Mouse (Mus musculus): ENCODE results near the gene Syna.

The Syna gene

DNA sequence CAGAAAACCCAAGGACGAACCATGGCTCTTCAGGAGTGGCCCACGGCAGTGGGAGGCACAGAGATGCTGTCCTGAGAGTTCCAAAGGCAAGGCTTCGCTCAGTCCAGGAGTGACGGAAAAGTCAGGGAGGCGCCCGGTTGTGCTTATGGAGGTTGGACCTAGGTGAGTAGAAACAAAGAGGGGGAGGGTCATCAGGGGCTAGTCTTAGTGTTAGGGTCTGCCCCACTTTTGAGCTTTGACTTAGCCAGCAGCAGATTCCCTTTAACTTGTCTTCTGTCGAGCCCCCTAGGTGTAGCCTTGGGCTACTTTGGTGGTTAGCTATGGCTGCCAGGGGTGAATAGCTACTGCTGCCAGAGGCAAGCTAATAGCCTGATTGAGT, at the start of gene Syna:
TSS of gene Syna (minus strand) at position 101 of the 379 bp plus-strand sequence.
- Histone ChIP-seq H3K27me3 (ENCODE audit: insufficient read depth, low read length) (peaks cover 20% of the 10 kb centered on the region), H3K9me3 (ENCODE audit: low read length) (no peaks in the 10 kb centered on the region), H3K36me3 (ENCODE audit: insufficient read depth, low read length) (no peaks in the 10 kb centered on the region), H3K4me3 (replicated peaks; ENCODE audit: low read length) (peak within 1 kb of the TSS; percentile 41), H3K4me1 (replicated peaks; ENCODE audit: low read depth, low read length) (peaks cover 62% of the 10 kb centered on the region)
- no peak for TF ChIP-seq CTCF (conservative IDR thresholded peaks at IDR 0.05; ENCODE audit: low read length)
- TF ChIP-seq POU5F1 (IDR thresholded peaks at IDR 0.05; ENCODE audit: borderline replicate concordance, low read length) = no peak
- TF ChIP-seq NANOG (IDR thresholded peaks at IDR 0.05; ENCODE audit: borderline replicate concordance, low read length) = no peak

- Histone ChIP-seq H3K27me3 (ENCODE audit: insufficient read depth, low read length) (no peaks in the 10 kb centered on the region; the same call in 1 of the 2 replicates), H3K36me3 (ENCODE audit: insufficient read depth, low read length) (no peaks in the 10 kb centered on the region), H3K4me3 (replicated peaks; ENCODE audit: low read length) (no peak overlapping the region), H3K9me3 (ENCODE audit: low read length) (no peaks in the 10 kb centered on the region), H3K4me1 (replicated peaks; ENCODE audit: low read depth, low read length) (peaks cover 33% of the 10 kb centered on the region)
- TF ChIP-seq POU5F1 (IDR thresholded peaks at IDR 0.05; ENCODE audit: borderline replicate concordance, low read length) = no peak
Observed at GRCm38 (mm10) chr5:134607121-134607520, 47.1 kb upstream of the Syna start.

DNA sequence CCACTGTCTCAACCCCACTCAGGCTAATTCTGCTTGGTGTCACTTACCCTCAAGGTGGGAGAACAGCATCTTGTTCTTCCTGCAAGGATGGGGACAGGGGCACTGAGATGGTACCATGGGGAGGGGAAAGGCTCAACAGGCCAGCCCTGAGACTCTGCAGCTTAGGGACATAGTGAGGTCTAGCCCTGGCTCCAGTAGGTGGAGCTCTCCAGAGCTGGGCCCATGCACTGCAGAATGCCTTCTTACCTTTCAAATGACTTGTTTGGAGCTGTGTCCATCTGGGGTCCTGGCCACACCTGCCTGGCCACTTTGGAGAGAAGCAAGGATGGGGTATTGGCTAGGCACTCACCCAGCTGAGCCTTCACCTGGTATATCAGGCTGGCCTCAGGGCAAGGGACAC, 46.3 kb upstream of the Syna start:
- TF ChIP-seq POU5F1 (IDR thresholded peaks at IDR 0.05; ENCODE audit: borderline replicate concordance, low read length) (no peak), CTCF (conservative IDR thresholded peaks at IDR 0.05; ENCODE audit: low read length) (0 out of 2 replicates have a peak, but pooled peaks have one; percentile 6), NANOG (IDR thresholded peaks at IDR 0.05; ENCODE audit: borderline replicate concordance, low read length) (no peak)

GRCm38 (mm10) chr5:134604376-134604775, 44.4 kb upstream of the Syna start:
- TF ChIP-seq NANOG (IDR thresholded peaks at IDR 0.05; ENCODE audit: borderline replicate concordance, low read length) = no peak
- TF ChIP-seq CTCF (conservative IDR thresholded peaks at IDR 0.05; ENCODE audit: low read length) = no peak
- TF ChIP-seq POU5F1 (IDR thresholded peaks at IDR 0.05; ENCODE audit: borderline replicate concordance, low read length) = no peak
- no peaks in the 10 kb centered on the region; the same call in 1 of the 2 replicates for H3K27me3 ChIP-seq (ENCODE audit: insufficient read depth, low read length)
- H3K4me1 ChIP-seq (replicated peaks; ENCODE audit: low read depth, low read length) = peaks cover 19% of the 10 kb centered on the region
- no peak overlapping the region for H3K4me3 ChIP-seq (replicated peaks; ENCODE audit: low read length)
- H3K9me3 ChIP-seq (ENCODE audit: low read length) = no peaks in the 10 kb centered on the region
- peaks cover 6% of the 10 kb centered on the region for H3K36me3 ChIP-seq (ENCODE audit: insufficient read depth, low read length)

More for the DNA sequence above, 46.3 kb upstream of the Syna start:
- no peaks in the 10 kb centered on the region; the same call in 1 of the 2 replicates for H3K27me3 ChIP-seq (ENCODE audit: insufficient read depth, low read length)
- H3K4me1 ChIP-seq (replicated peaks; ENCODE audit: low read depth, low read length) = peaks cover 27% of the 10 kb centered on the region
- no peaks in the 10 kb centered on the region for H3K36me3 ChIP-seq (ENCODE audit: insufficient read depth, low read length)
- no peak overlapping the region for H3K4me3 ChIP-seq (replicated peaks; ENCODE audit: low read length)
- no peaks in the 10 kb centered on the region for H3K9me3 ChIP-seq (ENCODE audit: low read length)

- peaks cover 44% of the 10 kb centered on the region for H3K4me1 ChIP-seq (replicated peaks; ENCODE audit: low read depth, low read length)
- no peak for TF ChIP-seq NANOG (IDR thresholded peaks at IDR 0.05; ENCODE audit: borderline replicate concordance, low read length)
- no peak for TF ChIP-seq CTCF (conservative IDR thresholded peaks at IDR 0.05; ENCODE audit: low read length)
- H3K4me3 ChIP-seq (replicated peaks; ENCODE audit: low read length) = 0 out of 2 replicates have a peak overlapping the region, but pooled peaks have one; percentile 17
- H3K9me3 ChIP-seq (ENCODE audit: low read length) = no peaks in the 10 kb centered on the region
- H3K27me3 ChIP-seq (ENCODE audit: insufficient read depth, low read length) = no peaks in the 10 kb centered on the region
- peaks cover 73% of the 10 kb centered on the region for H3K36me3 ChIP-seq (ENCODE audit: insufficient read depth, low read length)
Observed at GRCm38 (mm10) chr5:134597711-134598110, 37.7 kb upstream of the Syna start.

DNA sequence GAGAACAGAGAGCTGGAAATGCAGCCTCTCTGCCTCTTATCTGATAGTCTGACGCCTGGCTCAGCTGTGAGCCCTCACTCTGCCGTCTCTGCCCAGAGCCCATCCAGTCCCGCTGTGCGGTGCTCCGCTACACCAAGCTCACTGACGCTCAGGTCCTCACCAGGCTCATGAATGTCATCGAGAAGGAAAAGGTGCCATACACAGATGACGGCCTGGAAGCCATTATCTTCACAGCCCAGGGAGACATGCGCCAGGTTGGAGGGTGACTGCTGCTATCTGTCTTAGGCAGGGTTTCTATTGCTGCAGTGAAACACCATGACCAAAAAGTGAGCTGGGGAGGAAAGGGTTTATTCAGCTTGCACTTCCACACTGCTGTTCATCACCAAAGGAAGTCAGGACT, 33.1 kb upstream of the Syna start:
- Histone ChIP-seq H3K4me3 (replicated peaks; ENCODE audit: low read length) (no peak overlapping the region), H3K9me3 (ENCODE audit: low read length) (no peaks in the 10 kb centered on the region), H3K27me3 (ENCODE audit: insufficient read depth, low read length) (no peaks in the 10 kb centered on the region), H3K36me3 (ENCODE audit: insufficient read depth, low read length) (peaks cover 94% of the 10 kb centered on the region), H3K4me1 (replicated peaks; ENCODE audit: low read depth, low read length) (peaks cover 69% of the 10 kb centered on the region)
- TF ChIP-seq NANOG (IDR thresholded peaks at IDR 0.05; ENCODE audit: borderline replicate concordance, low read length) = no peak
- no peak for TF ChIP-seq CTCF (conservative IDR thresholded peaks at IDR 0.05; ENCODE audit: low read length)
- no peak for TF ChIP-seq POU5F1 (IDR thresholded peaks at IDR 0.05; ENCODE audit: borderline replicate concordance, low read length)

DNA sequence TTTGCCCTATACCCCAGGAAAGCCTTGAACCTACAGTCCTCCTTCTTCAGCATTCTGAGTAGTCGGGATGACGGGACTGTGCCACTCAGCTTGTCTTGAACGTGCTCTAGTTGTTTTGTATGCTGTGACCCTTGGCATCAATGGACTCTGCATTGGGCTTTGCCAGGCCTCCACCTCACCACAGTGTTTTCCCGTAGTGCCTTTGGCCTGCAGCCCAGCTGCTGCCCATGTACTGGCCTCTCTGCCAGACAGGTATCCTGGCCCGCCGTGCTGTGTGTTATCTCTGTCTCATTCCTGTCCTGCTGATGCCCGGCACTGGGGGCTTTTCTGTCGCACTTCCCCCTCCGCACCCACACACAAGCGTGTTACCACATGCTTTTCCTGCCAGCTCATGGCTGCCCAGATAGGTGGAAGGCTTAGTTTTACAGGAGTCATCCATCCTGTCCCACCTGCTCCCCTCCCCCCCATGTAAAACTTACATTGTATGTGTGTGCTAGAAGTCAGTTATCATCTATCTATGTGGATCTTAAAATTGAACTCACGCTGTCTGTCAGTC, 32.1 kb upstream of the Syna start:
- TF ChIP-seq CTCF (conservative IDR thresholded peaks at IDR 0.05; ENCODE audit: low read length) (no peak), NANOG (IDR thresholded peaks at IDR 0.05; ENCODE audit: borderline replicate concordance, low read length) (no peak), POU5F1 (IDR thresholded peaks at IDR 0.05; ENCODE audit: borderline replicate concordance, low read length) (no peak)
- Histone ChIP-seq H3K4me1 (replicated peaks; ENCODE audit: low read depth, low read length) (peaks cover 59% of the 10 kb centered on the region), H3K27me3 (ENCODE audit: insufficient read depth, low read length) (no peaks in the 10 kb centered on the region), H3K9me3 (ENCODE audit: low read length) (no peaks in the 10 kb centered on the region), H3K4me3 (replicated peaks; ENCODE audit: low read length) (no peak overlapping the region), H3K36me3 (ENCODE audit: insufficient read depth, low read length) (peaks cover 93% of the 10 kb centered on the region)

GRCm38 (mm10) chr5:134589900-134590299, 29.9 kb upstream of the Syna start:
- H3K9me3 ChIP-seq (ENCODE audit: low read length) = no peaks in the 10 kb centered on the region
- no peaks in the 10 kb centered on the region for H3K27me3 ChIP-seq (ENCODE audit: insufficient read depth, low read length)
- H3K36me3 ChIP-seq (ENCODE audit: insufficient read depth, low read length) = peaks cover 93% of the 10 kb centered on the region
- no peak for TF ChIP-seq NANOG (IDR thresholded peaks at IDR 0.05; ENCODE audit: borderline replicate concordance, low read length)
- TF ChIP-seq CTCF (conservative IDR thresholded peaks at IDR 0.05; ENCODE audit: low read length) = no peak
- TF ChIP-seq POU5F1 (IDR thresholded peaks at IDR 0.05; ENCODE audit: borderline replicate concordance, low read length) = no peak
- peaks cover 52% of the 10 kb centered on the region for H3K4me1 ChIP-seq (replicated peaks; ENCODE audit: low read depth, low read length)
- H3K4me3 ChIP-seq (replicated peaks; ENCODE audit: low read length) = no peak overlapping the region

GRCm38 (mm10) chr5:134584798-134585197, 24.8 kb upstream of the Syna start:
- Histone ChIP-seq H3K4me3 (replicated peaks; ENCODE audit: low read length) (no peak overlapping the region), H3K36me3 (ENCODE audit: insufficient read depth, low read length) (peaks cover 56% of the 10 kb centered on the region), H3K27me3 (ENCODE audit: insufficient read depth, low read length) (no peaks in the 10 kb centered on the region), H3K9me3 (ENCODE audit: low read length) (no peaks in the 10 kb centered on the region), H3K4me1 (replicated peaks; ENCODE audit: low read depth, low read length) (peaks cover 47% of the 10 kb centered on the region)
- TF ChIP-seq CTCF (conservative IDR thresholded peaks at IDR 0.05; ENCODE audit: low read length) (no peak), POU5F1 (IDR thresholded peaks at IDR 0.05; ENCODE audit: borderline replicate concordance, low read length) (no peak), NANOG (IDR thresholded peaks at IDR 0.05; ENCODE audit: borderline replicate concordance, low read length) (no peak)

Data from E14TG2a.4 (cell line).